Mouse (Mus musculus) heart, postnatal 14 days (tissue): ENCODE results near the gene Tmed1. TPM values are rescaled to one million over a fixed set of nuclear protein-coding genes. Genes with fewer than 3 reads are reported as not detected.
"Not testable (repeated sequence)": the region's sequence is repeated elsewhere in the genome, so short reads cannot be mapped to it uniquely, and the experiment has no call there.

Experiments
- DNase-seq, 2 experiments: peaks; one replicate each; pipeline ENCODE4 v3.0.0; 2021 to 2022
- intact Hi-C: fragments of 180-260 bp; cut with DNase I; formaldehyde crosslinking; loops from one replicate; pipeline ENCODE4 v1.15.1; 2025
- long read RNA-seq, 2 experiments: library from polyadenylated mRNA; stranded (forward); transcript quantifications; one replicate each; pipeline ENCODE4 v2.0.0; 2021
- total RNA-seq, 2 experiments: library from RNA; stranded (reverse); gene quantifications; 2 replicates each; pipeline ENCODE4 v1.2.3; 2021

Gene Tmed1
- total RNA-seq, result 10 to 100 TPM; 40.7 to 44.5 TPM
- long read RNA-seq, experiment 1, transcript Tmed1-201 (4 exons, 1,378 nt), result major isoform, 135 of 140 reads
- long read RNA-seq, experiment 1, partial matches to known transcripts, result 2 of 140 reads
- long read RNA-seq, experiment 1, other reads (novel, unspliced or antisense), result 0 of 140 reads
- long read RNA-seq, experiment 2, transcript Tmed1-201 (4 exons, 1,378 nt), result major isoform, 126 of 138 reads
- long read RNA-seq, experiment 2, partial matches to known transcripts, result 2 of 138 reads
- long read RNA-seq, experiment 2, other reads (novel, unspliced or antisense), result 3 of 138 reads

DNA sequence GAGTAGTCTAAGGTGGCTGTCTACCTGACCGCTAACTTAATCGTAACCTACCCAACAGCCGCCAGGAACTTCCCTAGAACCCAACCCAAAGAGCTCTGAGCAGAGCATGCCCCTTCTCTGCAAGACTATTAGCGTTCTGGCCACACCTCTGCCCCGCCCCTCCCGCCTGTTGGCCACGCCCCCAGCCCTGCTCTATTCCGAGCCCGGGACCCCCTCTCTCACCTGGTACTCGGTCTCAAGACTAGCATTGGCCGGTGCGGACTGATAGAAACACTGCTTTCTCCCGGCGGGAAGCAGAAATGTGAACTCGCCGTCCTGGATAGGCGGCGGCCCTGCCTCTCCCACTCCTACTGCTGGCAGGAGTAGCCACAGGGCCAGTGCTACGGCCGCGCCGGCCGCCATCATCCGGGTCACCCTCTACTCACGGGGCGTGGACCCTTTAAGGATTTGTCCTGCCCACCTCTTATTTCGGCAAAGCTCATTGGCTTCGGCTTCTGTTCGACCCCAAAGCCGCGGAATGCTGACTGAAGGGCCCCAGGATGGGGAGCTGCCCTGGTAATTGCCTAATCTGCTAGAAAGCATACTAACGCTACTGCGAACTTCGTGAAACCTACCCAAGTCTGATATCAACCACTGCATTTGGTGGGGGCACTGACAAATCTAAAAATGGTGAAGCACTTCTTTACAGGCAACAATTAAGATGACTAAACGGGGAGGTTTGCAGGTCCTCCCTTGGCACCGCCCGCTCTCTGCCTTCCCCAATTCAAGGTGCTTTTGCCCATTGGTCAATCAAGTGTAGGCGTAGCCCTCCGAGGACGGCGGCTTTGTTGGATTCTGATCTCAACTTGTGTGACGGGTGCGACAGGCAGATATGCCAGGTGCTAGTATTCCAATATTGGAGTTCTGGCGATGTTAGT lies at the start of gene Tmed1:
Gene Tmed1, minus strand, starts transcription at position 481 of the 917 bp plus-strand sequence.
- peak; percentile 92 to 93 for DNase-seq
- intact Hi-C loops, result no loop called here

- intact Hi-C loops, result no loop called here
These were observed 49.1 kb upstream of the Tmed1 start for GRCm38 (mm10) chr9:21559151-21559550.

GRCm38 (mm10) chr9:21558366-21558765 lies 48.3 kb upstream of the Tmed1 start:
- intact Hi-C loops, result no loop called here
- peak; percentile 19 to 34 for DNase-seq

More at GRCm38 (mm10) chr9:21559151-21559550, 49.1 kb upstream of the Tmed1 start:
- no peak for DNase-seq

DNA sequence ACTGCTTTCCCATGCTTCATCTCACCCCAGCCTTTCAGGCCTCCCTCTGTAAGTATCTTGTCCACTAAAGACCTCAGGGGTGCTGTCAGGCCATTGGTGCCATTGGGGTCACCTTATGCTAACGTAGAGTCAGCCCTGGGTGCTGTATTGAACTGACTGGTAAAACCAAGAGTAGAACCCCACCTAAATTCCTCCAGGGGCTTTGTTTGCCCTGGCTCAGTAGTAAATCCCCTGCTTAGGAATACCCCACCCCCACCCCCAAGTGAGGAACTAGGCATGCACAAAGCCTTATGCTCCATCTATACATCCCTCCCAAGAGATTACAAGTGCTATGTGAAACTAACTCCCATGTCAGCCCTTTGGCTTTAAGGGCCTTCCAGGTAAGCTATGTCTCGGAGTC lies 47.5 kb upstream of the Tmed1 start:
- intact Hi-C loops, result no loop called here

DNA sequence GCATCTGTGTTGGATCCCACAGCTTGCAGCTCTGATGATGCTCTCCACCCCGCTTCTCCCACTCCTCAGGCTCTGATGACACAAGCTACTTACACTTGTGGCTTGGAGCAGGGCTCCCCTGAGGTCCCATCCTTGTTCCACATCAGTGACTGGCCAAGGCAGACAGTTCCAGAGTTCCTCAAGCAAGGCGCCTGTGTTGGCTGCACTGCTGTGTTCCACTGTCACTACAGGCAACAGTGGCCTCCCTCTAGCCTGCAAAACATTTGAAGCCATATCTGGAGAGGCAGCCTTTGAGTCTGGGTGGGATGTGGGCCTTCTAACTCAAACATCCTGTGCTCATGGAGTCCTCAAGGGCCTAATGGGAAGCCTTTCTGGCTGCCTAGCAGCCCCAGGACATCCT lies 46.9 kb upstream of the Tmed1 start:
- intact Hi-C loops, result no loop called here

More for the DNA sequence above, 47.5 kb upstream of the Tmed1 start:
- no peak for DNase-seq

GRCm38 (mm10) chr9:21555198-21555742 lies 45.2 kb upstream of the Tmed1 start:
- DNase-seq, result no peak
- intact Hi-C loops, result no loop called here

More for the DNA sequence above, 46.9 kb upstream of the Tmed1 start:
- DNase-seq, result no peak

- intact Hi-C loops, result no loop called here
- DNase-seq, result no peak
These were observed 43.7 kb upstream of the Tmed1 start for GRCm38 (mm10) chr9:21553607-21554273.

DNA sequence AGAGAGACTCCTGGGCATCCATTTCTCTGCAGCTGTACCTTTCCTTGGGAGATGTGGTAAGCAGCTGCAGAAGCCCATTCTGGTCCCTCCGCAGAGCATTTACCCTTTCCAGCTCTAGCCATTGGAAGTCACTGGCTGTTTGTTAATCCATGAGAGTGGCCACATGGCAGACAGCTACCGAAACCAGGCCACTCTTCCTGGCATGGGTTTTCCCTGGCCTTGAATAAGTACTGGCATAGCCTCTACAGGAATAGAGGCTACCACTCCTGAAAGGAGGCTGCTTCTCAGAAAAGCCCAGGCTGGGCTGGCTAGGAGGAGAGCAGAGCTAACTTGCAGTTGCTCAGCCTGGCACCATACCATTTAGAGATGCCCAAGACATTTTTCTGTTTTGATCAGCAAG lies 41.0 kb upstream of the Tmed1 start:
- intact Hi-C loops, result no loop called here
- DNase-seq, result no peak

DNA sequence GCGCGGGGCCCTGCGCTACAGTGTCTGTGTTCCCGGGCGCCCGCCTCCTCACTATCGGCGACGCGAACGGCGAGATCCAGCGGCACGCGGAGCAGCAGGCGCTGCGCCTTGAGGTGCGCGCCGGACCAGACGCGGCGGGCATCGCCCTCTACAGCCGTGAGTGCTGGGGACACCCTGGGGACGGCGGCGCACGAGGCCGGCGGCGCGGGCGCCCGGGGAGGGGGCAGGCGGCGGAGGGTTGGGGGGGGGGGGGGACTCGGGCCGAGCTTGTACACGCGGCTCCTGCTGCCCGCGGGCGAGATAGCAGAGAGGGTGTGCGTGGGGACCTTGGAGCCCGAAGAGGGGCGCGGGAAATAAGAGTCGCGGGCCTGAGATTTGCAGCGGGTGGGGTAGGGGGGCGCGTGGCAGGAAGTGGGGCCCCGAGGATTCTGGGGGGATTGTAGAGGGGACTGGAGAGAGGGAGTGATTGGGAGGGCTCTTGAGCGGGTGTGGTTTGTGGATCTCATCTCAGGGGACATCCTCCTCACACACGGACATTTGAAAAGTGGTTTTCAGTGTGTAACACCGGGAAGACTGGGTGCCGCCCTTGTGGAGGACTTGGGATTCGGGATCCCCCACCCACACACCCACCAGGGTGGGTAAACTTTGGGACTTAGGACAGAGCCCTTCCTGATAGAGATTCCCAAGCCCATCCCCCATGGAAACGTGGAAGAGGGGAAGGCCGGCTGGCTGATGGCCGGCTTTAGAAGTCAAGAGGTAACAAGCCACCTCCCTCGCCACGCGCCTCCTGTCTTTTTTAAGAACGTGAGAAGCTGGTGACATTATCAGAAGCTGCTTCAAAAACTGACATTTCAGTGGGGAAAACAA lies 37.3 kb upstream of the Tmed1 start:
- peak; percentile 32 to 71 for DNase-seq
- intact Hi-C loops, result loop anchor here (5.0 kb wide), 1 partner anchor 45 kb away; the partner anchor contains the start of genes Timm29 and Yipf2

DNA sequence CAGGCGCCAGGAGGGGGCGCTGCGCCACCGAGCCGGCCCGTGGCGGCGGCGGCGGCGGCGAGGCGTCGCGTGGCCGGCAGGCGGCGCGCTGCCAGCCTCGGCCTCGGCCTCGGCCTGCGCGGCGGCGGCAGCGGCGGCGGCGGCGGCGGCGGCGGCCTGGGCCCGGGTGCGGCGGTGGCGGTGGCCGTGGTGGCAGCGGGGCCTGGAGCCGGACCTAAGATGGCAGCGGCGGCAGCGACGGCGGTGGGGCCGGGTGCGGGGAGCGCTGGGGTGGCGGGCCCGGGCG lies 36.7 kb upstream of the Tmed1 start, which contains the start of gene Carm1:
Gene Carm1, plus strand, starts transcription at position 106 of the 286 bp plus-strand sequence.
- DNase-seq, result no peak
- intact Hi-C loops, result loop anchor here (5.0 kb wide), 1 partner anchor 46 kb away; the partner anchor contains the start of genes Timm29 and Yipf2

GRCm38 (mm10) chr9:21545916-21546788 lies 36.1 kb upstream of the Tmed1 start:
- intact Hi-C loops, result loop anchor here (2.0 to 5.0 kb wide), 2 partner anchors 29 to 46 kb away; partner anchors contain the start of genes Timm29 and Yipf2
- DNase-seq, result peak; percentile 99 to 100

- intact Hi-C loops, result loop anchor here (2.0 to 5.0 kb wide), 2 partner anchors 29 to 47 kb away; partner anchors contain the start of genes Timm29 and Yipf2
- no peak for DNase-seq
These were observed 35.4 kb upstream of the Tmed1 start for GRCm38 (mm10) chr9:21545351-21545915.

- intact Hi-C loops, DNase-seq: not testable (repeated sequence)
These were observed 31.9 kb upstream of the Tmed1 start for GRCm38 (mm10) chr9:21542001-21542400.

GRCm38 (mm10) chr9:21539981-21540753 lies 30.1 kb upstream of the Tmed1 start:
- intact Hi-C loops, result no loop called here

GRCm38 (mm10) chr9:21537009-21537408 lies 27.0 kb upstream of the Tmed1 start:
- intact Hi-C loops, result no loop called here
- DNase-seq, result no peak

More at GRCm38 (mm10) chr9:21539981-21540753, 30.1 kb upstream of the Tmed1 start:
- DNase-seq, result no peak

DNA sequence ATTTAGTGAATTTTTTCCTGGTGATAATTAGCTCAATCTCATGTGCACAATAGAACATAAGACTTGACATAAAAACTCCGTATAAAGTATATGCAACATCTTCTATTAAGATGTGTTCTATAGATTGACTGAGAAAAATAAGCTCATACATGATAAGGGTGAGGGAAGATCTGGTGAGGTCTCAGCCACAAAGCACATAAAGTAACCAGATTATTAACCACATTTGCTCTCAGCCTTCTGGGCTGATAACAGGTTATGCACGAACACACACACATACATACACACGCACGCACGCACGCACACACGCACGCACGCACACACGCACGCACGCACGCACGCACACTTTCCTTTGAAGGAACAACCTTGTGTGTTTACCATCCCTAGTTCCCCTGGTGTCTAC lies 26.4 kb upstream of the Tmed1 start:
- intact Hi-C loops, result no loop called here
- no peak for DNase-seq

- DNase-seq, result no peak
- intact Hi-C loops, result no loop called here
These were observed 17.9 kb upstream of the Tmed1 start for GRCm38 (mm10) chr9:21527917-21528324.
